Mouse (Mus musculus) small intestine, adult 2 months (tissue): Measurements from ENCODE around the gene Olfr1423.

Experiments used
- CTCF ChIP-seq: fragments of 200-500 bp; IDR thresholded peaks from 2 replicates; pipeline ENCODE4 v1.5.1; 2012; ENCODE audit warnings: low read depth, mild to moderate bottlenecking, control low read depth, inconsistent platforms, low read length, moderate library complexity, mixed read lengths; ENCODE audit not compliant: insufficient replicate concordance, insufficient read length; ENCODE audit errors: extremely low read depth
- POLR2A ChIP-seq: fragments of 200-500 bp; IDR thresholded peaks from 2 replicates; pipeline ENCODE4 v1.6.1; 2012; ENCODE audit warnings: low read depth, mild to moderate bottlenecking, control low read depth, inconsistent platforms, low read length, moderate library complexity

- TF ChIP-seq CTCF (no peak), POLR2A (no peak)
Observed at GRCm38 (mm10) chr19:12026606-12027005, 14.5 kb downstream of the Olfr1423 start.
